Mouse (Mus musculus): ENCODE data around the gene Gp1bb. TPM values are rescaled to one million over a fixed set of nuclear protein-coding genes. Genes with fewer than 3 reads are reported as not detected.

Gene Gp1bb
- polyA plus RNA-seq, 1 experiment from 2014 or later = 1.6 TPM

DNA sequence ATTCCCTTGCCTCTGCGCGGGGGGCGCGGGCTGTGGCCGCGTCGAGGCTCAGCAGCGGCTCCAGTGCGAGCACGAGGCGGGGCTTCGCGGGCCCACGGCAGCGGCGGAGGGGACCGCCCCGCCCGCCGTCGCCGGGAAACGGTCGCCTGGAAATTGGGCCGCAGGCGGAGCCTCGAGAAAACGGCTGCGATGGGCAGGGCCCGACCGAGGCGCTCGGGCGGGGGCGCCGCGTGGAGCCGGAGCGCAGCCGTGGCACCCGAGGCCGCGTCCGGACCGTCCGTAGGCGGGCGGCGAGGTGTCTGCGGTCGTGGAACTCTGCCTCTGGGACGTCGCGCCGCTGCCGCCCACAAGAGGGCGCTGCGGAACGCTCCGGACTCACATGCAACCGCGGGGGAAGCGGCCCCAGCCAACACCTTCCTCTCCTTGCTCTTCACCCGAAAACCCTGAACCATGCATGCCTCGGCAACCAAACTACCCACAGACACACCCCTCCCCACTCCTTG, 4.2 kb upstream of the Gp1bb start, which contains the start of gene Gm49601:
Gene Gm49601, minus strand, starts transcription at position 52 of the 503 bp plus-strand sequence.
- H3K4me1 ChIP-seq (replicated peaks; ENCODE audit: control insufficient read depth, insufficient read depth, low read length) = peaks cover 17% of the 10 kb centered on the region
- no peaks in the 10 kb centered on the region for H3K9me3 ChIP-seq (ENCODE audit: control insufficient read depth)
- peak within 1 kb of the TSS; percentile 53 for H3K9ac ChIP-seq (ENCODE audit: low read depth, low read length)
- ATAC-seq = peak; percentile 38
- H3K27ac ChIP-seq (ENCODE audit: low read depth, low read length) = no peak within 1 kb of the TSS
- H3K27me3 ChIP-seq (replicated peaks; ENCODE audit: control insufficient read depth, insufficient read depth, low read length) = peaks cover 19% of the 10 kb centered on the region
- TF ChIP-seq CTCF (IDR thresholded peaks at IDR 0.05; ENCODE audit: low read depth) = peak; percentile 97
- H3K4me3 ChIP-seq (ENCODE audit: low read depth, low read length) = peak within 1 kb of the TSS; percentile 45
- peak within 1 kb of the TSS; percentile 93 for H3K4me2 ChIP-seq (replicated peaks; ENCODE audit: low read depth)
- under 1% methylated on average over 64 of the region's 65 CpGs for WGBS
- peaks cover 37% of the 10 kb centered on the region for H3K36me3 ChIP-seq (ENCODE audit: control insufficient read depth, insufficient read depth)

DNA sequence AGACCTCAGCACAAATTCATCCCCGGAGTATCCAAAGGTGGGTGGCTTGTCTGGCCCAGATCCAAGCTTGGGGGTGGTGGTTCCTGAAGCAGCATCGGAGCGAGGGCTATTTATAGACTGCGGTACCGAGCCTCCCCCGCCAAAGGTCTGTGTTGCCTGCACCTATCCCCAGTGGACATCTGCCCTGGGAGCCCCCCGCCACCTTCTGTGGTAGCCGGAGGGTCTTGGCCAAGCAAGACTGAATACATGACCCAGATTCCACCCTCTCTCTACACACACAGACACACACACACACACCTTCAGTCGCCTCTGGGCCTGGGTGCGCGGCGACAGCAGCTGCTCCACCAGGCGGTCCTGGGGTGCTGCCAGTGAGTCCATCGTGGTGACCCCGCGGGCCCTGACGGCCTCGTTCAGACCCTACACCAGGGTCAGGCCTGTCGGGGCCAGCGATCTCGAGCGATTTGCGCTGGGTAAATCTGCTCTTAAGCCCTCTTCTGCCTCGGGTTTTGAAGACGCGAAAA, 3.6 kb upstream of the Gp1bb start:
- WGBS = 33% methylated on average over 26 of the region's 26 CpGs
- Histone ChIP-seq H3K4me3 (ENCODE audit: low read depth, low read length) (peak overlapping the region; percentile 45), H3K9me3 (ENCODE audit: control insufficient read depth) (no peaks in the 10 kb centered on the region), H3K9ac (ENCODE audit: low read depth, low read length) (peak overlapping the region; percentile 53; the same call in 1 of the 2 replicates), H3K36me3 (ENCODE audit: control insufficient read depth, insufficient read depth) (peaks cover 38% of the 10 kb centered on the region), H3K27ac (ENCODE audit: low read depth, low read length) (no peak overlapping the region), H3K27me3 (replicated peaks; ENCODE audit: control insufficient read depth, insufficient read depth, low read length) (peaks cover 25% of the 10 kb centered on the region), H3K4me1 (replicated peaks; ENCODE audit: control insufficient read depth, insufficient read depth, low read length) (peaks cover 17% of the 10 kb centered on the region), H3K4me2 (replicated peaks; ENCODE audit: low read depth) (peak overlapping the region; percentile 93)
- ATAC-seq = no peak
- TF ChIP-seq CTCF (IDR thresholded peaks at IDR 0.05; ENCODE audit: low read depth) = no peak

DNA sequence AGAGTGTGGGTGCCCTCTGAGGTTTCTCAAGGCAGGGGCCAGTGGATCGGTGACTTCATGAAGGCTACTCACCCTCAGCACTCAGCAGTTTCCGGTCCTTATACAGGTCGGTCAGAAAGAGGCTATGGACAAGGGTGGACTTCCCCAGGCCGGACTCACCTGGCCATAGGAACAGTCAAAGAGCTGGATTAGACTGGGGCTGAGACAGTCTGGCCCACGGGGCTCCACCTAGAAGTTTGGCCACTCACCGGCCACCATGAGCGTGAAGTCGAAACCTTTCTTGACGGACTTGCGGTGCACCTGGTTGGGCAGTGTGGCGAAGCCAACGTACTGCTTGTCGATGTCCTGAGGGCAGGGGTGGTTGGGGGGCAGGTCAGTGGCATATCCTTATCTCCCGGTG, 2.9 kb upstream of the Gp1bb start:
- Histone ChIP-seq H3K4me3 (ENCODE audit: low read depth, low read length) (no peak overlapping the region), H3K9ac (ENCODE audit: low read depth, low read length) (no peak overlapping the region)
- 78% methylated on average over 14 of the region's 14 CpGs for WGBS

DNA sequence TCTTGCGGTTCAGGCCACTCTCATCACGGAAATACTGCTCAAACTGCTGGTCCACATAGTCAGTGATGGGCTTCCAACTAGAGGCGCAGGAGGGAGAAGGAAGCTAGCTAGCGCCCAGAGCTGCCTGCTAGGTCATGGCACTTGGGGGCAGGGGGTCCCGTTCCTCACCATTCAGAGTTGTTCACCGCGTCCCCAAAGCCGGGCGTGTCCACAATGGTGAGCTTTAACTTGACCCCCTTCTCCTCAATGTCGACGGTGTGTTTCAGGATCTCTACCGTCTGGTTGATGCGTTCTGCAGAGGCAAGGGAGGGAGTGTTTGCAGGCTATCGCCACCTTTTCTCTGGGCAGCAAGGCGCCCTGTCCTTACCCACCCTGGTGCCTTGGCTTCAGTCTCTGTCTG, 2.4 kb upstream of the Gp1bb start:
- H3K27ac ChIP-seq (ENCODE audit: low read depth, low read length) = no peak overlapping the region

More for the DNA sequence above, 2.9 kb upstream of the Gp1bb start:
- Histone ChIP-seq H3K4me2 (replicated peaks; ENCODE audit: low read depth) (no peak overlapping the region), H3K4me1 (replicated peaks; ENCODE audit: control insufficient read depth, insufficient read depth, low read length) (peaks cover 17% of the 10 kb centered on the region), H3K27me3 (replicated peaks; ENCODE audit: control insufficient read depth, insufficient read depth, low read length) (peaks cover 33% of the 10 kb centered on the region), H3K27ac (ENCODE audit: low read depth, low read length) (no peak overlapping the region), H3K9me3 (ENCODE audit: control insufficient read depth) (no peaks in the 10 kb centered on the region), H3K36me3 (ENCODE audit: control insufficient read depth, insufficient read depth) (peaks cover 38% of the 10 kb centered on the region)
- ATAC-seq = no peak
- TF ChIP-seq CTCF (IDR thresholded peaks at IDR 0.05; ENCODE audit: low read depth) = no peak

DNA sequence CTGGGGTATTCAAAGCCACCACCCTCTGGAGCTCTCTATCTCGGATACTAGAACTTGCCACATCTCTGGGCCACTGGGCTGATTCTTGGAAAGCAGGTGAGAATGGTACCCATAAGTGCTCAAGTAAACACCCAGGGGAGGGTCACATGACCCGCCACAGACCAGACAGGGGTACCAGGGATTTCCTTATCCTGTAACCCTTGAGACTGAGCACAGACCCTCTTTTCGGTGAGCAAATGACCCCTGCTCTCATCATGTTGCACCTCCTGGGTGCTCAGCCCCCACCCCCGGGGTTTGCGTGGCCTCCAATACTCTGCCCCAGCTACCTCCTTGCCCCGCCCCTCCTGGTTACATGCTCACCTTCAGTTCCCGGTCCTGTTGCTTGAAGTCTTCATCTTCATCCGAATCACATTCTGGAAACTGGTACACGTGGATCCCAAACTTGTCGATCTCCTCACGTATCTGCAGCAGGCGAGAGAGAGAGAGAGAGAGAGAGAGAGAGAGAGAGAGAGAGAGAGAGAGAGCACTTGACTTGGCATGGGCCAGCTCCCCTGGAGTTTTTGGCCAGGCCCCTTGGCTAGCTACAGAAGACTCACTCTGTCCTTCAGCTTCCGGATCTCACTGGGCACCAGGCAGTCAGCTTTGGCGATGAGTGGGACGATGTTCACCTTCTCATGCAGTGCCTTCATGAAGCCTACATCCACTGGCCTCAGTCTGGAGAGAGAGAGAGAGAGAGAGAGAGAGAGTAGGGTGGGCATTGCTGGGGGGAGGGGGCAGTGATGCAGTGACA, 1.7 kb upstream of the Gp1bb start:
- Histone ChIP-seq H3K4me2 (replicated peaks; ENCODE audit: low read depth) (no peak overlapping the region), H3K4me1 (replicated peaks; ENCODE audit: control insufficient read depth, insufficient read depth, low read length) (peaks cover 17% of the 10 kb centered on the region), H3K9me3 (ENCODE audit: control insufficient read depth) (no peaks in the 10 kb centered on the region), H3K27ac (ENCODE audit: low read depth, low read length) (no peak overlapping the region), H3K27me3 (replicated peaks; ENCODE audit: control insufficient read depth, insufficient read depth, low read length) (peaks cover 44% of the 10 kb centered on the region), H3K36me3 (ENCODE audit: control insufficient read depth, insufficient read depth) (peaks cover 38% of the 10 kb centered on the region), H3K9ac (ENCODE audit: low read depth, low read length) (no peak overlapping the region), H3K4me3 (ENCODE audit: low read depth, low read length) (no peak overlapping the region)
- ATAC-seq = no peak
- WGBS = 78% methylated on average over 15 of the region's 15 CpGs
- no peak for TF ChIP-seq CTCF (IDR thresholded peaks at IDR 0.05; ENCODE audit: low read depth)

More for the DNA sequence above, 2.4 kb upstream of the Gp1bb start:
- ATAC-seq = no peak
- no peak overlapping the region for H3K9ac ChIP-seq (ENCODE audit: low read depth, low read length)
- TF ChIP-seq CTCF (IDR thresholded peaks at IDR 0.05; ENCODE audit: low read depth) = no peak
- WGBS = 74% methylated on average over 15 of the region's 15 CpGs
- H3K4me2 ChIP-seq (replicated peaks; ENCODE audit: low read depth) = no peak overlapping the region
- peaks cover 37% of the 10 kb centered on the region for H3K27me3 ChIP-seq (replicated peaks; ENCODE audit: control insufficient read depth, insufficient read depth, low read length)
- H3K4me3 ChIP-seq (ENCODE audit: low read depth, low read length) = no peak overlapping the region
- peaks cover 38% of the 10 kb centered on the region for H3K36me3 ChIP-seq (ENCODE audit: control insufficient read depth, insufficient read depth)
- peaks cover 17% of the 10 kb centered on the region for H3K4me1 ChIP-seq (replicated peaks; ENCODE audit: control insufficient read depth, insufficient read depth, low read length)
- H3K9me3 ChIP-seq (ENCODE audit: control insufficient read depth) = no peaks in the 10 kb centered on the region

DNA sequence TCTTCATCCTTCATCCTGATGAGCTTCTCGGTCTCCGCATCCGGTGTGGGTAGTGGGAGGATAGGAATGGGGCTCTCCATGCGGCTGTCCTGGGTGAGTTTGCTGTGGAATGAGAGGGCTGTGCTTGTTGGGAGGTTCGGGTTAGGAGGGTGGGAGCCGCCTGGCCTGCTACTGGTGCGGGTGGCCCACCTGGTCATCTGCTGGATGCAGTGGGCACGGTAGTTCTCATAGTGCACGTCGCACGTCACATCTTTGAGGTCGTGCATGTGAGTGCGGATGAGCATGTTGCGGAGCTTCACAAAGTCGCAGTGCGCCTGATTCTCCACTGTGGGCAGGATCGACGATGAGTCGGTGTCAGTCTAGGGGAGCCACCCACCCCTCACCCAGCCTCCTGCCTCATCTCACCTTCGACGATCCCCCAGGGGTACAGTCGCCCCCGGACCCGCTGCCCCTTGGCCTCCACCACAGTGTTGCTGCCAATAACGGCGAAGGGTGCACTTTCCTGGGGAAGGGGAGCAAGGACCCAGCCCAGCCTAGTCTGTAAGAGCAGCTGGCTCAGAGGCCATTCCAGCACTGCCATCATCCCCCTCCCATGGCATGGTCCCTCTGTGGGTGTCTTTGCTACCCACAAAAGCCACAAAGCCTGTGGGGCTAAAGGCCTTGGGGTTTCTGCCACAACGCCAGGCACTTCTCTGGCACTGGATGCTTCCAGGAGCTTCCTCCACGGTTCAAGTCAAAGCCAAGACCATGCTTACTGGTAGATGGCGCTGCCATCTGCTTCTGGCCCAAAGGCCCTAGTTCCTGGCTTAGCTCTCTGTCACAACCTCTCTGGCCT, 930 bp upstream of the Gp1bb start:
- H3K27me3 ChIP-seq (replicated peaks; ENCODE audit: control insufficient read depth, insufficient read depth, low read length) = peaks cover 44% of the 10 kb centered on the region
- no peak overlapping the region for H3K27ac ChIP-seq (ENCODE audit: low read depth, low read length)
- 73% methylated on average over 29 of the region's 29 CpGs for WGBS

More for the DNA sequence above, 930 bp upstream of the Gp1bb start:
- no peak overlapping the region for H3K4me2 ChIP-seq (replicated peaks; ENCODE audit: low read depth)
- no peaks in the 10 kb centered on the region for H3K9me3 ChIP-seq (ENCODE audit: control insufficient read depth)
- H3K9ac ChIP-seq (ENCODE audit: low read depth, low read length) = no peak overlapping the region
- peaks cover 12% of the 10 kb centered on the region for H3K4me1 ChIP-seq (replicated peaks; ENCODE audit: control insufficient read depth, insufficient read depth, low read length)
- peaks cover 38% of the 10 kb centered on the region for H3K36me3 ChIP-seq (ENCODE audit: control insufficient read depth, insufficient read depth)
- TF ChIP-seq CTCF (IDR thresholded peaks at IDR 0.05; ENCODE audit: low read depth) = peak; percentile 36
- H3K4me3 ChIP-seq (ENCODE audit: low read depth, low read length) = no peak overlapping the region
- ATAC-seq = no peak
